Mouse (Mus musculus) olfactory bulb, adult 2 months (tissue): ENCODE results near the gene Dcaf12.

Experiments
- CTCF ChIP-seq: fragments of 200-500 bp; IDR thresholded peaks from 2 replicates; pipeline ENCODE4 v1.5.1; 2012; ENCODE audit warnings: low read depth, mild to moderate bottlenecking, low read length, moderate library complexity; ENCODE audit not compliant: insufficient read depth
- POLR2A ChIP-seq: fragments of 200-500 bp; IDR thresholded peaks from 2 replicates; pipeline ENCODE4 v1.6.1; 2012; ENCODE audit warnings: mild to moderate bottlenecking, low read depth, low read length, moderate library complexity; ENCODE audit not compliant: insufficient read depth

GRCm38 (mm10) chr4:41298976-41299375, 15.7 kb downstream of the Dcaf12 start:
- no peak for TF ChIP-seq POLR2A
- TF ChIP-seq CTCF = no peak
